ENCODE assay signal across 26 mouse cellular contexts in the genomic region with DNA sequence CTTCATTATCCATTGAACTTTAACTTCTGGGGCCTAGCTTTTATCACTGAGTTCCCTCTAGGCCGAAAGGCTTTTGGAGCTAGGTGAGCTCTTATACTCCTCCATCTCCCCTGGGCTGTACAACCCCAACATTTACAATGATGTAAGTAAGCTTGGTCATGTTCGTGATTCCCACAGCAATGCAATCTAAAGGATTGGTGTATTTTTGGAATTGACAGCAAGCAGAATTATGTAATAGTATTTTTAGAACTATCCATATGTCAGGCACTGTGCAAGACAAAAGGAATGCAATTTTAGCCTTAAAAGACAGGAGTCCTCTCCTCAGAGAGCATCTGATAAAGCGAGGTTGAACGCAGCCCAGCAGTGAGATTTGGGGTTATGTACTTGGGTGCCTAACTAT.
"Had no signal": no experiment of that assay in that cellular context is flagged by ENCODE, and none has a peak within 500 bp of the region (broad histone marks: within the 10 kb centered on the region; RNA-seq: fewer than 3 reads in every experiment).

No protein-coding gene starts in this region.

- H3K27ac ChIP-seq: gastrocnemius, adult 2 months; heart, adult 2 months; hindbrain, embryonic 10.5 days; hindbrain, embryonic 12.5 days; hindbrain, embryonic 14.5 days; intestine, embryonic 15.5 days; limb, embryonic 10.5 days; limb, embryonic 12.5 days; liver, embryonic 13.5 days; liver, embryonic 15.5 days had no signal

- ATAC-seq: hindbrain, embryonic 16.5 days; inflammation-experienced regulatory T-cells, adult 6 months; intestine, embryonic 15.5 days; intestine, postnatal 0 days had no signal

- H3K4me3 ChIP-seq: gastrocnemius, adult 2 months; heart, adult 2 months; heart, embryonic 10.5 days; heart, embryonic 12.5 days; hindbrain, embryonic 10.5 days; hindbrain, embryonic 12.5 days; intestine, embryonic 15.5 days; limb, embryonic 10.5 days; limb, embryonic 12.5 days; liver, embryonic 13.5 days; liver, embryonic 15.5 days had no signal

- DNase-seq: gastrocnemius, adult 2 months; gastrocnemius, postnatal 10 days; gastrocnemius, postnatal 25 days; heart, adult 2 months; heart, postnatal 10 days; heart, postnatal 4 days; kidney, adult 18-20 months; kidney, adult 8-10 months; kidney, postnatal 10 days; kidney, postnatal 25 days; kidney, postnatal 4 days; layer of hippocampus, adult 9-11 months; liver; liver, embryonic 13.5 days had no signal
